Mouse (Mus musculus): ENCODE data around the gene Vma21-ps.
A peak's percentile ranks its signal among the peaks of the same experiment; 100 is the strongest.
"Not testable (repeated sequence)": the region's sequence is repeated elsewhere in the genome, so short reads cannot be mapped to it uniquely, and the experiment has no call there.

The Vma21-ps gene

DNA sequence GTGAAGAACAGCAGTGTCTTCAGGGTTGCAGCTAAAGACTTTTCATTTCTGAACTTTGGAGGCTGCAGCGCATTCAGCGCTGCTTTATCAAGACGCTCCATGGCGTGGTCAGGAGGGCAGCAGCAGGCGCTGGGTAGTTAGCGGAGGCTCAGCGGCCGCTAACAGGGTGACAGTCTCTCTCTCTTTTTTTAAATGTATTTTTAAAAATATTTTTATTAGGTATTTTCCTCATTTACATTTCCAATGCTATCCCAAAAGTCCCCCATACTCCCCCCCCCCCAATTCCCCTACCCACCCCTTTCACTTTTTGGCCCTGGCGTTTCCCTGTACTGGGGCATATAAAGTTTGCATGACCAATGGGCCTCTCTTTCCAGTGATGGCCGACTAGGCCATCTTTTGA lies at the start of gene Vma21-ps:
Vma21-ps (minus strand) TSS at position 101 of the 400 bp plus-strand sequence.
- not testable (repeated sequence) for DNase-seq (ENCODE audit: low read depth, low spot score)

- DNase-seq (ENCODE audit: low read depth, low spot score) = no peak
These were observed 46.0 kb upstream of the Vma21-ps start for GRCm38 (mm10) chr4:52543001-52543400.

DNA sequence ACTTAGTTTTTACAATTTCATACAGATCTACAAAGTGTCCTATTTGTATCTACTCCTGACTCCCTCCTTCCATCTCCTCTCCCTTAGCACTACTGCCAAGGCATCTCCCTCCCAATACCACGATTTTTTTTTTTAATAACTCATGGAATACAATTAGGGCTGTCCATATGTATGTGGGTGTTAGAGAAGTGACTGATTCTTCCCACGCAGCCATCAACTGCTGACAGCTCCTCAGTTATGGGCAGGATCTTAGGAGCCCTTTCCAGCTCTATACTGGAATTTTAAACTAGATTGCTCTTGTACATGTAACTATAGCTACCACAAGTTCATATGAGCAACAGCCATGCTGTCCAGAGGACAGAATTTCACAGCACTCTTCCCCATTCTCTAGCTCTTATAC lies 33.6 kb upstream of the Vma21-ps start:
- DNase-seq (ENCODE audit: low read depth, low spot score) = peak; percentile 13

- DNase-seq (ENCODE audit: low read depth, low spot score) = no peak
These were observed 29.4 kb upstream of the Vma21-ps start for GRCm38 (mm10) chr4:52526464-52526863.

- DNase-seq (ENCODE audit: low read depth, low spot score) = peak; percentile 9
These were observed 22.3 kb upstream of the Vma21-ps start for GRCm38 (mm10) chr4:52519301-52519700.

GRCm38 (mm10) chr4:52517580-52517979 lies 20.5 kb upstream of the Vma21-ps start:
- no peak for DNase-seq (ENCODE audit: low read depth, low spot score)

- no peak for DNase-seq (ENCODE audit: low read depth, low spot score)
These were observed 9.6 kb downstream of the Vma21-ps start for GRCm38 (mm10) chr4:52487486-52487885.

- DNase-seq (ENCODE audit: low read depth, low spot score) = no peak
These were observed 23.6 kb downstream of the Vma21-ps start for GRCm38 (mm10) chr4:52473431-52473830.

- DNase-seq (ENCODE audit: low read depth, low spot score) = peak; percentile 87
These were observed 35.7 kb downstream of the Vma21-ps start for GRCm38 (mm10) chr4:52461321-52461720.

GRCm38 (mm10) chr4:52459726-52460125 lies 37.3 kb downstream of the Vma21-ps start:
- DNase-seq (ENCODE audit: low read depth, low spot score) = no peak

All from telencephalon, adult 2 months (tissue).